Comparison of ENCODE assay signal across 7 mouse cellular contexts in genomic region chr13:20311612-20312011, GRCm38 (mm10).
DNase-seq lines count a peak whose midpoint lies in the region; ATAC-seq and TF ChIP-seq lines count a peak whose summit lies in the region.

No protein-coding gene starts in this region.

- peak; percentile 54 for ATAC-seq in Patski
- ATAC-seq in forebrain, embryonic 15.5 days (replicated peaks) = peak; percentile 86
- peak; percentile 66 for ATAC-seq in hindbrain, embryonic 12.5 days (ENCODE audit: low FRiP score)
- ATAC-seq in midbrain, embryonic 12.5 days (ENCODE audit: low FRiP score, low read depth) = peak; percentile 31

- intact Hi-C loops in left cerebral cortex, adult 2 months (cut with DNase I) = loop anchor here (1.0 to 5.0 kb wide), 4 partner anchors 160 to 723 kb away; no protein-coding TSS in a partner anchor

- H3K27ac ChIP-seq in forebrain, embryonic 15.5 days (replicated peaks) = no peak overlapping the region
- no peak overlapping the region for H3K27ac ChIP-seq in hindbrain, embryonic 12.5 days
- H3K27ac ChIP-seq in left cerebral cortex, adult 2 months = no peak overlapping the region
- no peak overlapping the region for H3K27ac ChIP-seq in midbrain, embryonic 12.5 days (replicated peaks)

- DNase-seq in Patski (ENCODE audit: low read depth, low spot score) = no peak
- DNase-seq in c-Kit-positive CD71-positive TER-119-negative erythroid progenitor cells, embryonic 14.5 days (ENCODE audit: low read depth) = peak; percentile 50
- peak; percentile 83 to 89 for DNase-seq in left cerebral cortex, adult 2 months (ENCODE audit: extremely low spot score in 1 of 2, low spot score in 2 of 2)
- peak; percentile 42 for DNase-seq in spleen, adult 12 weeks (ENCODE audit: low spot score)

- POLR2A ChIA-PET in Patski (lab: Charles Lee) = no interaction called here

- peak; percentile 64 for TF ChIP-seq CTCF in Patski (IDR thresholded peaks at IDR 0.05)
- peak; percentile 87 for TF ChIP-seq CTCF in left cerebral cortex, adult 2 months (IDR thresholded peaks at IDR 0.05)

- peaks cover 17% of the 10 kb centered on the region for H3K4me1 ChIP-seq in forebrain, embryonic 15.5 days
- H3K4me1 ChIP-seq in hindbrain, embryonic 12.5 days = no peaks in the 10 kb centered on the region
- peaks cover 4% of the 10 kb centered on the region; the same call in 1 of the 2 replicates for H3K4me1 ChIP-seq in midbrain, embryonic 12.5 days

- no peak overlapping the region for H3K4me2 ChIP-seq in forebrain, embryonic 15.5 days (replicated peaks)
- H3K4me2 ChIP-seq in hindbrain, embryonic 12.5 days (replicated peaks) = no peak overlapping the region
- H3K4me2 ChIP-seq in midbrain, embryonic 12.5 days (replicated peaks) = no peak overlapping the region

- CTCF ChIA-PET in Patski (lab: Charles Lee) = interaction anchor here (0.7 to 1.3 kb wide), 6 partner anchors 11 to 177 kb away, joined by 3 to 4 read pairs (median 3); no protein-coding TSS in a partner anchor

- peaks cover 3% of the 10 kb centered on the region for H3K27me3 ChIP-seq in Patski
- H3K27me3 ChIP-seq in forebrain, embryonic 15.5 days = no peaks in the 10 kb centered on the region
- no peaks in the 10 kb centered on the region for H3K27me3 ChIP-seq in hindbrain, embryonic 12.5 days
- no peaks in the 10 kb centered on the region for H3K27me3 ChIP-seq in midbrain, embryonic 12.5 days

- no peaks in the 10 kb centered on the region for H3K36me3 ChIP-seq in forebrain, embryonic 15.5 days
- H3K36me3 ChIP-seq in hindbrain, embryonic 12.5 days = no peaks in the 10 kb centered on the region
- H3K36me3 ChIP-seq in midbrain, embryonic 12.5 days = no peaks in the 10 kb centered on the region

- WGBS in forebrain, embryonic 15.5 days = 14% methylated on average over 3 of the region's 3 CpGs
- 27% methylated on average over 3 of the region's 3 CpGs for WGBS in hindbrain, embryonic 12.5 days
- 18% methylated on average over 3 of the region's 3 CpGs for WGBS in midbrain, embryonic 12.5 days

- in situ Hi-C loops in Patski (cut with MboI; ENCODE audit: low pct_unique_long_range_greater_than_20kb) = loop anchor here (5.0 to 25.0 kb wide), 5 partner anchors 163 to 951 kb away; no protein-coding TSS in a partner anchor

- no peaks in the 10 kb centered on the region for H3K9me3 ChIP-seq in forebrain, embryonic 15.5 days
- H3K9me3 ChIP-seq in hindbrain, embryonic 12.5 days (replicated peaks) = no peaks in the 10 kb centered on the region
- no peaks in the 10 kb centered on the region for H3K9me3 ChIP-seq in midbrain, embryonic 12.5 days

- H3K4me3 ChIP-seq in forebrain, embryonic 15.5 days = no peak overlapping the region
- no peak overlapping the region for H3K4me3 ChIP-seq in hindbrain, embryonic 12.5 days
- H3K4me3 ChIP-seq in left cerebral cortex, adult 2 months = no peak overlapping the region
- no peak overlapping the region for H3K4me3 ChIP-seq in midbrain, embryonic 12.5 days

- no peak overlapping the region for H3K9ac ChIP-seq in forebrain, embryonic 15.5 days (replicated peaks)
- no peak overlapping the region for H3K9ac ChIP-seq in hindbrain, embryonic 12.5 days
- no peak overlapping the region for H3K9ac ChIP-seq in midbrain, embryonic 12.5 days (replicated peaks)

Comparison
In these comparisons a context has a peak if more than half of its experiments do, and no peak if none do; other contexts are left out.
1. ATAC-seq: peak in every context shown above with its lines; median percentile 86 in forebrain, embryonic 15.5 days; 66 in hindbrain, embryonic 12.5 days; 54 in Patski; 31 in midbrain, embryonic 12.5 days.